Mouse (Mus musculus): Measurements from ENCODE around the gene Pitpnc1. TPM values are rescaled to one million over a fixed set of nuclear protein-coding genes. Genes with fewer than 3 reads are reported as not detected.

The Pitpnc1 gene
- total and polyA plus RNA-seq, 3 experiments: 2.4 to 5.4 (median 3.6) TPM

GRCm38 (mm10) chr11:107411576-107411975 lies 58.9 kb downstream of the Pitpnc1 start:
- H3K4me2 ChIP-seq (ENCODE audit: insufficient read depth, low read depth, poor library complexity, severe bottlenecking): no peak overlapping the region
- dilution Hi-C loops (cut with MboI; ENCODE audit: extremely low pct_ligation_motif_present, extremely low pct_unique_long_range_greater_than_20kb, low sequenced_read_pairs): no loop called here

GRCm38 (mm10) chr11:107410804-107411203 lies 59.7 kb downstream of the Pitpnc1 start:
- Histone ChIP-seq H3K27ac (ENCODE audit: insufficient read depth, low read depth) (no peak overlapping the region), H3K4me2 (ENCODE audit: insufficient read depth, low read depth, poor library complexity, severe bottlenecking) (no peak overlapping the region), H3K9me3 (replicated peaks; ENCODE audit: low read length) (no peaks in the 10 kb centered on the region), H3K79me2 (replicated peaks; ENCODE audit: control insufficient read depth, extremely low read depth, insufficient read depth, poor library complexity, severe bottlenecking) (no peaks in the 10 kb centered on the region), H3K4me3 (replicated peaks in 1 of 3; ENCODE audit: low read depth in 2 of 3, low read length in 2 of 3, poor library complexity in 1 of 3) (no peak overlapping the region), H3K4me1 (ENCODE audit: control insufficient read depth in 1 of 2, insufficient read depth in 2 of 2) (no peaks in the 10 kb centered on the region), H3K27me3 (replicated peaks) (no peaks in the 10 kb centered on the region), H3K9ac (ENCODE audit: insufficient read depth, low read depth) (no peak overlapping the region), H3K36me3 (replicated peaks in 1 of 2; ENCODE audit: control insufficient read depth in 1 of 2, insufficient read depth in 1 of 2, low read length in 1 of 2) (no peaks in the 10 kb centered on the region)
- in situ Hi-C loops (cut with MboI; ENCODE audit: low pct_ligation_motif_present, low pct_unique_long_range_greater_than_20kb, low sequenced_read_pairs) (no loop called here), dilution Hi-C loops (cut with MboI; ENCODE audit: extremely low pct_ligation_motif_present, extremely low pct_unique_long_range_greater_than_20kb, low sequenced_read_pairs) (no loop called here)
- no peak for DNase-seq (ENCODE audit: extremely low read depth)
- TF ChIP-seq POLR2A (IDR thresholded peaks at IDR 0.05; ENCODE audit: low read depth, low read length): no peak
- no peak for TF ChIP-seq USF1 (IDR thresholded peaks at IDR 0.05; ENCODE audit: low read depth, low read length)
- TF ChIP-seq RCOR1 (conservative IDR thresholded peaks at IDR 0.05; ENCODE audit: low read depth, low read length): no peak
- TF ChIP-seq RAD21 (IDR thresholded peaks at IDR 0.05; ENCODE audit: low read depth, low read length): no peak
- no peak for TF ChIP-seq ETS1 (conservative IDR thresholded peaks at IDR 0.05; ENCODE audit: low read depth, low read length)
- no peak for TF ChIP-seq CHD2 (IDR thresholded peaks at IDR 0.05; ENCODE audit: low read length)
- TF ChIP-seq ZKSCAN1 (IDR thresholded peaks at IDR 0.05; ENCODE audit: borderline replicate concordance, low read depth, low read length): no peak
- no peak for TF ChIP-seq ELF1 (IDR thresholded peaks at IDR 0.05; ENCODE audit: low read depth, low read length)
- TF ChIP-seq PAX5 (IDR thresholded peaks at IDR 0.05; ENCODE audit: low read length): no peak
- TF ChIP-seq NELFE (IDR thresholded peaks at IDR 0.05; ENCODE audit: low read depth, low read length): no peak
- TF ChIP-seq MAZ (IDR thresholded peaks at IDR 0.05; ENCODE audit: low read depth, low read length): no peak
- TF ChIP-seq CTCF (conservative IDR thresholded peaks at IDR 0.05 in 1 of 2, IDR thresholded peaks at IDR 0.05 in 1 of 2; ENCODE audit: low read depth in 2 of 2, low read length in 2 of 2): no peak

More at GRCm38 (mm10) chr11:107411576-107411975, 58.9 kb downstream of the Pitpnc1 start:
- Histone ChIP-seq H3K27me3 (replicated peaks) (no peaks in the 10 kb centered on the region), H3K4me1 (ENCODE audit: control insufficient read depth in 1 of 2, insufficient read depth in 2 of 2) (no peaks in the 10 kb centered on the region), H3K79me2 (replicated peaks; ENCODE audit: control insufficient read depth, extremely low read depth, insufficient read depth, poor library complexity, severe bottlenecking) (no peaks in the 10 kb centered on the region), H3K9me3 (replicated peaks; ENCODE audit: low read length) (no peaks in the 10 kb centered on the region), H3K36me3 (replicated peaks in 1 of 2; ENCODE audit: control insufficient read depth in 1 of 2, insufficient read depth in 1 of 2, low read length in 1 of 2) (no peaks in the 10 kb centered on the region), H3K4me3 (replicated peaks in 1 of 3; ENCODE audit: low read depth in 2 of 3, low read length in 2 of 3, poor library complexity in 1 of 3) (no peak overlapping the region), H3K27ac (ENCODE audit: insufficient read depth, low read depth) (no peak overlapping the region), H3K9ac (ENCODE audit: insufficient read depth, low read depth) (no peak overlapping the region)
- TF ChIP-seq MYC (IDR thresholded peaks at IDR 0.05; ENCODE audit: low read depth, low read length) (no peak), MAX (IDR thresholded peaks at IDR 0.05; ENCODE audit: low read length) (no peak), ELF1 (IDR thresholded peaks at IDR 0.05; ENCODE audit: low read depth, low read length) (no peak), BHLHE40 (IDR thresholded peaks at IDR 0.05; ENCODE audit: low read depth, low read length) (no peak), MXI1 (IDR thresholded peaks at IDR 0.05; ENCODE audit: low read depth, low read length) (no peak), JUND (conservative IDR thresholded peaks at IDR 0.05; ENCODE audit: low read depth, low read length) (no peak), JUN (IDR thresholded peaks at IDR 0.05; ENCODE audit: insufficient read depth, low read depth, low read length) (no peak)
- in situ Hi-C loops (cut with MboI; ENCODE audit: low pct_ligation_motif_present, low pct_unique_long_range_greater_than_20kb, low sequenced_read_pairs): no loop called here
- no peak for DNase-seq (ENCODE audit: extremely low read depth)
